Mouse (Mus musculus) cortical plate, adult 2 months (tissue): ENCODE results near the gene Hnrnpul1.

Experiments
- CTCF ChIP-seq: fragments of 200-500 bp; IDR thresholded peaks from 2 replicates; pipeline ENCODE4 v1.5.1; 2011; ENCODE audit warnings: mild to moderate bottlenecking, control low read depth, low read length; ENCODE audit not compliant: insufficient read depth; ENCODE audit errors: extremely low read depth
- POLR2A ChIP-seq: fragments of 200-500 bp; IDR thresholded peaks from 2 replicates; pipeline ENCODE4 v1.6.1; 2011; ENCODE audit warnings: mild to moderate bottlenecking, low read length, control low read depth; ENCODE audit not compliant: insufficient read depth; ENCODE audit errors: extremely low read depth

DNA sequence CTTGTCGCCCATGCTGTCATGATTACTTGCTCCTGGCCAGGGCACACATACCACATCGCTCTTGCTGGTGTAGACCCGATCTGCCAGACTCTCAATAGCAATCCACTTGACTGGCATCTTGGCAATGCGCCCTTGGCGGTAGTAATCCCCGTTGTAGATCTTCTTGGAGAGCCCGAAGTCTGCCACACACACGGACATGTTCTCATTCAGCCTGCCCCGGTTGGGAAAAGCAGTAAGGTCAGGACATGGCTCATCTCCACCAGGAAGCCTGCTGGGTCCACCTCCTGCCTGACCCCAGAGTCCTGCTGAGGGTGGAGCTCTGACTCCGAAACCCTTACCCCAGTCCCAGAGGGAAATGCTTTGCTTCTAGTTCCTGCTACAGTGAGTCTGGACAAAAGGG is 6.8 kb upstream of the Hnrnpul1 start:
- TF ChIP-seq CTCF (no peak), POLR2A (no peak)
